Mouse (Mus musculus) lung, adult 2 months (tissue): Measurements from ENCODE around the gene Papss1.

Experiments used
- CTCF ChIP-seq: fragments of 200-500 bp; IDR thresholded peaks from 2 replicates; pipeline ENCODE4 v1.5.1; 2011; ENCODE audit warnings: mild to moderate bottlenecking, low read length, control low read depth; ENCODE audit not compliant: insufficient read depth
- POLR2A ChIP-seq: fragments of 200-500 bp; IDR thresholded peaks from 2 replicates; pipeline ENCODE4 v1.6.1; 2011; ENCODE audit warnings: low read depth, mild to moderate bottlenecking, control low read depth, low read length, borderline replicate concordance; ENCODE audit errors: extremely low read depth

- TF ChIP-seq POLR2A (no peak), CTCF (no peak)
These were observed 15.5 kb downstream of the Papss1 start for GRCm38 (mm10) chr3:131580040-131580439.
